Mouse (Mus musculus) hindbrain, embryonic 14.5 days (tissue): ENCODE results near the gene Nxpe3. TPM values are rescaled to one million over a fixed set of nuclear protein-coding genes. Genes with fewer than 3 reads are reported as not detected.
"Not testable (repeated sequence)": the region's sequence is repeated elsewhere in the genome, so short reads cannot be mapped to it uniquely, and the experiment has no call there.

Source experiments
- ATAC-seq: fragments of 200-750 bp; cut with Nextera tagmentation; 2 replicates; pipeline ENCODE4 v1.8.0; 2017; ENCODE audit warnings: moderate number of reproducible peaks, mild to moderate bottlenecking, moderate TSS enrichment, moderate library complexity; ENCODE audit not compliant: low FRiP score
- DNase-seq: peaks from one replicate; pipeline ENCODE4 v3.0.0-alpha.2; 2015; ENCODE audit warnings: low spot score
- H3K27ac ChIP-seq: fragments of 300-500 bp; sonication (generic); 2 replicates; pipeline ENCODE4 v1.5.1; 2014; ENCODE audit warnings: mild to moderate bottlenecking, moderate library complexity
- H3K27me3 ChIP-seq: fragments of 300-500 bp; sonication (generic); 2 replicates; pipeline ENCODE4 v1.6.1; 2014; ENCODE audit warnings: mild to moderate bottlenecking, low read length, mixed read lengths; ENCODE audit not compliant: control insufficient read depth, insufficient read depth
- H3K36me3 ChIP-seq: fragments of 300-500 bp; sonication (generic); replicated peaks from 2 replicates; pipeline ENCODE4 v1.6.1; 2014; ENCODE audit not compliant: control insufficient read depth, insufficient read depth
- H3K4me1 ChIP-seq: fragments of 300-500 bp; sonication (generic); replicated peaks from 2 replicates; pipeline ENCODE4 v1.6.1; 2014; ENCODE audit warnings: antibody characterized with exemption, low read length, mixed read lengths; ENCODE audit not compliant: control insufficient read depth, insufficient read depth
- H3K4me2 ChIP-seq: fragments of 300-500 bp; sonication (generic); replicated peaks from 2 replicates; pipeline ENCODE4 v1.6.1; 2014; ENCODE audit warnings: mild to moderate bottlenecking, moderate library complexity
- H3K4me3 ChIP-seq: fragments of 300-500 bp; sonication (generic); replicated peaks from 2 replicates; pipeline ENCODE4 v1.5.1; 2014; ENCODE audit warnings: mild to moderate bottlenecking, low read length
- H3K9ac ChIP-seq: fragments of 300-500 bp; sonication (generic); 2 replicates; pipeline ENCODE4 v1.6.1; 2014
- H3K9me3 ChIP-seq: fragments of 300-500 bp; sonication (generic); 2 replicates; pipeline ENCODE4 v1.6.1; 2016; ENCODE audit warnings: low read length; ENCODE audit not compliant: control insufficient read depth
- WGBS: fragments of 180-500 bp; shearing (Covaris S2); extraction: QIAGEN DNeasy Blood & Tissue Kit; methylation state at CpG from one replicate; pipeline ENCODE4 v1.1.7; 2014; 5-methylcytosine and 5-hydroxymethylcytosine counted together
- polyA plus RNA-seq: library from polyadenylated mRNA; unstranded; fragments of >200 nt; fragmentation: Nextera tagmentation; extraction: Ambion mirVana; gene quantifications from 2 replicates; pipeline ENCODE4 v1.2.1, GENCODE M21; 2014

Gene Nxpe3
- polyA plus RNA-seq, 1 experiment from 2014 or later, result 1.3 TPM

DNA sequence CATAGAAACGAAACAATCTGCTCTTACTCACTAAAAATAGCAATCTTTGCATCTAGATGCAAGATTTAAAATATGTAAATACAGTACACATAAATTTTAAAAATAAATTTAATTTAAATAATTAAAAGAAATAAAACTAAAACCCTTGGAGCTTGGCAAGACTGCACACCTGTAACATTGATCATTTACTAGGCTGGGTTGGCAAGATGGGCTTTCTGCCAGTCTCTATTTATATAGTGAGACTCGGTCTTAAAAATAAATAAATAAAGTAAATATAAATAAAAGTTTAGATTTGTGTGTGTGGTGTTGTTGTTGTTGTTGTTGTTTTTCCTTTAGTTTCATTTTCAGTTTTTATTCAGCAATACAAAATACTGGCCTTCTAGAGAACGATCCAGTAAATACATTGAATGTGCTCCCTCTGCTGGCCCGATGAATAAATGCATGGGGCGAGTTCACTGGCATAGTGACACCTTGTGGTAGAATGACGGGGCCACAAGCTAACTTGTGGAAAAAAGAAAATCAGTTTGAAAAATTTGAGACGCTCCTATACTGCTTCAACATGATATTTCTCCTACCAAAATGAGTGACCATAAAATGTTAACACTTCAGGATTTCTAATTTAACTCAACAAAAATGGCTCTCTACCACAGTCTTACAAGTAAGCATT, 31.8 kb downstream of the Nxpe3 start:
- 30% methylated on average over 7 of the region's 7 CpGs for WGBS
- H3K4me1 ChIP-seq, result no peaks in the 10 kb centered on the region
- no peak overlapping the region for H3K9ac ChIP-seq
- no peak overlapping the region for H3K27ac ChIP-seq
- H3K36me3 ChIP-seq, result peaks cover 10% of the 10 kb centered on the region
- no peaks in the 10 kb centered on the region for H3K27me3 ChIP-seq
- no peak overlapping the region for H3K4me2 ChIP-seq
- peak; percentile 51; the same call in 1 of the 2 replicates for ATAC-seq
- no peak overlapping the region for H3K4me3 ChIP-seq
- no peaks in the 10 kb centered on the region for H3K9me3 ChIP-seq
- peak; percentile 86 for DNase-seq

DNA sequence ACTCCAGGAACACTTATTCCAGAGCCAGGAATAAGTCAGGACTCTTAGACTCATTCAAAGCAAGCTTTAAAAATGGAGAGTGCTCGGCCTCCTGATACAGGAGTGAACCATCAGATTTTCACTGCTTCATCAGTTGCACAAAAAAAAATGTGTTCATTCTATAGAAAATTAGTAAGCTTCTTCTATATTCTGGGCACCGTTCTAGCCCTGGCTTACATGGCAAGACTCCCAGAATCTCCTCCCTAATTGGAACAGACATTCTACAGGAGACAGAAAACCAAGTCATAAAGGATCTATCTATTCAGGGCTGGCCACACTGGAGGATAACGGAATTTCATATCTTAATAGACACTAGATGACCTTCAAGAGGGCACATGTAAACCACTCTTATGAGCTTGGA, 34.0 kb downstream of the Nxpe3 start:
- no peak overlapping the region for H3K9ac ChIP-seq
- no peak overlapping the region for H3K4me3 ChIP-seq
- H3K9me3 ChIP-seq, result no peaks in the 10 kb centered on the region
- WGBS, result 84% methylated on average over 3 of the region's 3 CpGs
- peaks cover 11% of the 10 kb centered on the region for H3K36me3 ChIP-seq
- no peaks in the 10 kb centered on the region for H3K27me3 ChIP-seq
- ATAC-seq (no peak), DNase-seq (no peak)
- H3K27ac ChIP-seq, result no peak overlapping the region
- no peak overlapping the region for H3K4me2 ChIP-seq
- H3K4me1 ChIP-seq, result no peaks in the 10 kb centered on the region

DNA sequence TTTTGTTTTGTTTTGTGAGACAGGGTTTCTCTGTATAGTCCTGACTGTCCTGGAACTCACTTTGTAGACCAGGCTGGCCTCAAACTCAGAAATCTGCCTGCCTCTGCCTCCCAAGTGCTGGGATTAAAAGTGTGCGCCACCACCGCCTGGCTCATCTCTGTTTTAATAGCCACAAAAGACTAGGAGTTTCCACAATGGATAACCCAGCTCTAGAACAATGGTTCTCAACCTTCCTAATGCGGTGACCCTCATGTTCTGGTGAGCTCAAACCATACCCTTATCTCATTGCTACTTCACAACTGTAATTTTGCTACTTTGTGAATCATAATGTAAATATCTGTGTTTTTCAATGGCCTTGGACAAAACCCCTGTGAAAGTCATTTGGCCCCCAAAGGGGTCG, 35.7 kb downstream of the Nxpe3 start:
- not testable (repeated sequence) for ATAC-seq, H3K27me3 ChIP-seq, H3K9me3 ChIP-seq, DNase-seq, H3K27ac ChIP-seq, H3K4me2 ChIP-seq, H3K9ac ChIP-seq, H3K36me3 ChIP-seq, H3K4me1 ChIP-seq, H3K4me3 ChIP-seq
- WGBS, result 96% methylated on average over 4 of the region's 4 CpGs

DNA sequence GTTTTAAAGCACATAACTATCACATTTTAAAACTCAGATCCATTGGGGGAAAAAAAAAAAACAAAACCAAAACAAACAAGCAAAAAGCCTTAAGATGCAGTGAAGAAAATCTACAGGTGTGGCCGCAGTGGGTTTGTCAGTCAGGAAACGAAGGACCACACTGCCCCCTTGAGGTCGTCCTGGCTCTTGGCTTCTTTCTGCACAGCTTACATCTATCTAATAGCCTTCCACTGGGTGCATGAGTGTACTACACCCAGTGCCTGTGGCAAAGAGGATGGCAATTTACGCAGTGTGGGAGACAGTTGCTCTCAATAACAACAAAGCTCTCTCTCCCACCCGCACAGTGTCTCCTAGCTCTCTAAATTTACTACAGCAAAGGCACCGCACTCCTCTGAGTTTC, 36.6 kb downstream of the Nxpe3 start:
- DNase-seq (no peak), ATAC-seq (no peak)
- no peak overlapping the region for H3K4me2 ChIP-seq
- WGBS, result 60% methylated on average over 6 of the region's 6 CpGs
- no peaks in the 10 kb centered on the region for H3K4me1 ChIP-seq
- no peak overlapping the region for H3K27ac ChIP-seq
- no peaks in the 10 kb centered on the region for H3K27me3 ChIP-seq
- no peak overlapping the region for H3K9ac ChIP-seq
- H3K9me3 ChIP-seq, result no peaks in the 10 kb centered on the region
- H3K4me3 ChIP-seq, result no peak overlapping the region
- peaks cover 5% of the 10 kb centered on the region for H3K36me3 ChIP-seq

DNA sequence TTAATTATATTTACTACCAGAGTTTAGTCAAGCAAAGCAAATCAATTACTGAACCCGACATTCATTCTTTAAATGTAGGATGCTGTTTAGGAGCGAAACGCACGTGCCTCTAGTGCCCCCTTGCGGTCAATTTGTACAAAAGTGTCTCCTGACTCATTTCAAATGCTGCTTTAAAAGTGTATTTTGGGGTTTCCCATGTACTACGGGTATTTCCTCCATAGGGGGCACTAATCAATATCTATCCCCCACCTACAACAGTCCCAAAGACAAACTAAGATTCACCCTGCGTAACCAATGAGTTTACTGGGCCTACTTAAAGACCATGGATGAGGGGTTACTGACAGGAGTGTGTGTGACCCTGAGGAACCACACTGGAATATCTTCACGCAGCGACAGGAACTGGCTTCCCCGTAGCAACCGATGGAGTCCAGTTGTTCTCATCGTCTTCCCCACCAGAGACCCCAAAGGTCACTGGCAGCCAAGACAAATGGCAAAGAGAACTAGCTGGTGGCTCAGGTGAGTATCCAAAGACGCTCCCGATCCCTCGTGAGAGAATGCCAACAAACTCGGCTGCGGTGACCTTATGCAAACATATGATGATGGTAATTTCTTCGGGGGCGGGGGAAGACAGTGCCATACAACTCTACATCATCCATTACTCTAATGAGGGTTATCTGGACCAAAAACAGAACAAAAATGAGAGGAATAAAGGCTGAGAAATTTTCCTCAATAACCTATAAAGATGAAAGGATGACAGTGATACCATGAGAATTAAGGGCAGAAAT, 42.0 kb downstream of the Nxpe3 start:
- Histone ChIP-seq H3K4me1 (no peaks in the 10 kb centered on the region), H3K4me2 (no peak overlapping the region), H3K9me3 (no peaks in the 10 kb centered on the region), H3K27me3 (no peaks in the 10 kb centered on the region), H3K36me3 (peaks cover 14% of the 10 kb centered on the region), H3K4me3 (no peak overlapping the region), H3K27ac (no peak overlapping the region), H3K9ac (no peak overlapping the region)
- DNase-seq (peak; percentile 93), ATAC-seq (peak; percentile 81)
- WGBS, result 59% methylated on average over 19 of the region's 19 CpGs

DNA sequence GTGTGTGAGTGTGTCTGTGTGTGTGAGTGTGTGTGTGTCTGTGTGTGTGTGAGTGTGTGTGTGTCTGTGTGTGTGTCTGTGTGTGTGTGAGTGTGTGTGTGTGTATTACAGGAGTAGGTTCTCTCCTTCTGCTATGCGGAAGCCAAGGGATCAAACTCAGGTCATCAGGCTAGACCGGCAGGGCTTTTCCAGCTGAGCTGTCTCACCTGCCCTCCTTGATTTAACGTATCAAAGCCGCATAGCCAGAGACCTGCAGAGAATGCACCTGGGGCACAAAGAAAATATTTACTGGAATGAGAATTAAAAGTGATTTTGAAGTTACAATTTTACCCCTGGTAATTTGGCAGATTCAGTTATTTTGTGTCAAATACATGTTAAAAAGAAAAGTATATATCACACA, 42.6 kb downstream of the Nxpe3 start:
- ATAC-seq, result peak; percentile 39; the same call in 1 of the 2 replicates
- H3K27ac ChIP-seq, result no peak overlapping the region
- 42% methylated on average over 4 of the region's 4 CpGs for WGBS
- H3K9me3 ChIP-seq, result no peaks in the 10 kb centered on the region
- H3K4me1 ChIP-seq, result no peaks in the 10 kb centered on the region
- no peak for DNase-seq
- H3K9ac ChIP-seq, result no peak overlapping the region
- H3K4me3 ChIP-seq, result no peak overlapping the region
- H3K27me3 ChIP-seq, result no peaks in the 10 kb centered on the region
- peaks cover 11% of the 10 kb centered on the region for H3K36me3 ChIP-seq
- H3K4me2 ChIP-seq, result no peak overlapping the region

DNA sequence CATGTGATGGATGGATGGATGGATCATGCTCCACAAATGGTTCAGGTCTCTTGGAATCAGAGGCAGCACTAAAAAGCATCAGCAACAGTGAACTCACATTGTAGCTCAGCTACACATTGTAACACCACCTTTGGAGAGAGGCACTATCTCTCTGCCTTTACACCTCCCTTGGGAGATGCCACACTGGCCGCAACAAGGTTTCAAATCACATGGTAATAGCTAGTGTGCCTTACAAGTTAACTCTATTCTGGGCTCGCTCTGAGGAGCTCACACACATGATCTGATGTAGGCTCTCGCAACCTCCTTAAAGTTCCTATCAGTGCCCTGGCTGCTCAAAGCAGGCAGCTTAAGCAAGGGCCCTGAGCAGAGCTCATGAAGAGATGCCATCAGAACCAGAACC, 44.6 kb downstream of the Nxpe3 start:
- 82% methylated on average over 3 of the region's 3 CpGs for WGBS

DNA sequence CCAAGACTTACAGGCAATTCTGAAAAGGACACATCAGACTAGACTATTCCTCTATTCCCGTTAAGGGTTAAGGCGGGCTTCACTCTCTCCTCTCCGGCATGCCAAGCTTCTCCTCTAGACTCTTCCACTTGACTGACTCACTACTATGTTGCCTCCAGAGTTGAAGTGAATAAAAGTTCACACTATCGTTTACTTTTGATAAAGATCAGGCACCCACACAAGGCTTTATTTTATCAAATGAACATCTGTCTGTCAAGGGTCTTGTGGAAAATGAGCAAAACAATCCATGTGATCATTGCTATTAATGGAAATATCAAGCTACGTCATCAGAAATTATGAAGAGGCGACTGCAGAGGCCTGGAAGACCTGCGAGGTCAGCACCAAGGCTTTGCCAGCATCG, 47.4 kb downstream of the Nxpe3 start:
- no peak for ATAC-seq
- H3K9me3 ChIP-seq, result no peaks in the 10 kb centered on the region; the same call in none of the 2 replicates
- H3K9ac ChIP-seq, result no peak overlapping the region
- peaks cover 22% of the 10 kb centered on the region for H3K36me3 ChIP-seq
- H3K4me2 ChIP-seq, result no peak overlapping the region
- H3K27me3 ChIP-seq, result no peaks in the 10 kb centered on the region
- H3K27ac ChIP-seq, result no peak overlapping the region
- WGBS, result 80% methylated on average over 8 of the region's 8 CpGs
- DNase-seq, result no peak
- no peak overlapping the region for H3K4me3 ChIP-seq
- no peaks in the 10 kb centered on the region for H3K4me1 ChIP-seq

More for the DNA sequence above, 44.6 kb downstream of the Nxpe3 start:
- no peak overlapping the region for H3K9ac ChIP-seq
- no peaks in the 10 kb centered on the region for H3K9me3 ChIP-seq
- ATAC-seq (no peak), DNase-seq (no peak)
- no peaks in the 10 kb centered on the region for H3K27me3 ChIP-seq
- H3K27ac ChIP-seq, result no peak overlapping the region
- no peak overlapping the region for H3K4me2 ChIP-seq
- no peak overlapping the region for H3K4me3 ChIP-seq
- H3K36me3 ChIP-seq, result peaks cover 9% of the 10 kb centered on the region
- H3K4me1 ChIP-seq, result no peaks in the 10 kb centered on the region

DNA sequence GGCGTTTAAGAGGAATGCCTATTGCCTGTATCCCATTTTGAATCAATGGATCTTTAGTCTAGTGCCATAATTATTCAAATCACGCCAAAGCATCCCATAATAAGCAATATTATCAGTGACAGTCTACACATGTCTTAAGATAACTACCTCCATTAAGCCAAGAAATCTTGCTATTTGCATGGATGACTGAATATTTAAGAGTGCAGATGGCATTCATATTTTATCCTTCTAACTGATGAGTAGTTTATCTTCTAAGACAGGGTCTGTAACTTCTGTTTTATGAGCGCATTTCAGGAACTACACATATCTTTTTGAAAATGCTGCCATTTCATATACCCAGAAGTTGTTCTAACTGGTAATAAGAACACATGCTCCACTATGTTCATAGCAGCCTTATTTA, 50.2 kb downstream of the Nxpe3 start:
- no peak overlapping the region for H3K9ac ChIP-seq
- WGBS, result 94% methylated on average over 3 of the region's 3 CpGs
- H3K4me3 ChIP-seq, result no peak overlapping the region
- no peaks in the 10 kb centered on the region for H3K4me1 ChIP-seq
- no peak for ATAC-seq
- peaks cover 22% of the 10 kb centered on the region for H3K36me3 ChIP-seq
- no peaks in the 10 kb centered on the region; the same call in none of the 2 replicates for H3K9me3 ChIP-seq
- no peak overlapping the region for H3K4me2 ChIP-seq
- DNase-seq, result no peak
- no peak overlapping the region for H3K27ac ChIP-seq
- no peaks in the 10 kb centered on the region for H3K27me3 ChIP-seq
